Mouse (Mus musculus) layer of hippocampus, adult 18-20 months (tissue): Measurements from ENCODE around the gene Nfkb1. TPM values are rescaled to one million over a fixed set of nuclear protein-coding genes. Genes with fewer than 3 reads are reported as not detected.

Source experiments
- DNase-seq, 2 experiments: peaks; one replicate each; pipeline ENCODE4 v3.0.0; 2022; ENCODE audit warnings: low spot score in 2 of 2
- total RNA-seq, 2 experiments: library from RNA; stranded (reverse); gene quantifications; 2 replicates each; pipeline ENCODE4 v1.2.3; 2021

Gene Nfkb1
- total RNA-seq, 2 experiments from 2014 or later, result 21.4 to 21.7 TPM

- DNase-seq, result no peak
Observed at GRCm38 (mm10) chr3:135631856-135632255, 59.5 kb downstream of the Nfkb1 start.

- peak in 1 of 2 experiments; percentile 58 for DNase-seq
Observed at GRCm38 (mm10) chr3:135631096-135631457, 60.3 kb downstream of the Nfkb1 start.

DNA sequence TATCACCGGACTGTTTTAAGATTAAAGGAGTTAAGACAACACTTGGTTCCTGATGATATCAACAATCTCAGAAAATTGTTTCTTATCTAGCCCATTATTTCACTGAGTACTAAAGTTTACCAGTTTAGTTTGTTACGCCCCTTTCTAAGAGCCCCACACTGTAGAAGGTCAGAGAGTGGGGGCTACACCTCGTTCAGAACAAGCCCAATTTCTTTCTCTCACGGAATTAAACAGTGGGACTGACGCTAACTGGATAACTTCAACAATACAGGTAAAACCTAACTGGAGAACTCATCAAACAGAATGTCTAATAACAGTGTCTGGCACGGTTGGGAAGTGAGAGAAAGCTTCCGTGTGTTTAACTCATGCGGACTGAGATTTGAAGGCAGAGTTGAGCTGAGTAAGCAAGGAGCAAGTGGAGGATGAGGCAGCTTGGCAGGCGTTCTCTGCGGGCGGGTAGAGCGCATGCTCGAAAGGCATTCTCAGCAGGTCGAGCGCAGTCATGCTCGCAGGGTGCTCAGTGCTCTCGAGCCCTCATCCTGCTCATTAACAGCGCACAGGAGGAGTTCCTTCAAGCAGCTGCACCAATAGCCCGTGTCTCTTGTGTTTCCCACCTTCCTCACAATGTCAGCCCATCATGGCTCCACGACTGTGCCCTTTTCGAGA, 60.8 kb downstream of the Nfkb1 start:
- peak; percentile 44 to 63 for DNase-seq

DNA sequence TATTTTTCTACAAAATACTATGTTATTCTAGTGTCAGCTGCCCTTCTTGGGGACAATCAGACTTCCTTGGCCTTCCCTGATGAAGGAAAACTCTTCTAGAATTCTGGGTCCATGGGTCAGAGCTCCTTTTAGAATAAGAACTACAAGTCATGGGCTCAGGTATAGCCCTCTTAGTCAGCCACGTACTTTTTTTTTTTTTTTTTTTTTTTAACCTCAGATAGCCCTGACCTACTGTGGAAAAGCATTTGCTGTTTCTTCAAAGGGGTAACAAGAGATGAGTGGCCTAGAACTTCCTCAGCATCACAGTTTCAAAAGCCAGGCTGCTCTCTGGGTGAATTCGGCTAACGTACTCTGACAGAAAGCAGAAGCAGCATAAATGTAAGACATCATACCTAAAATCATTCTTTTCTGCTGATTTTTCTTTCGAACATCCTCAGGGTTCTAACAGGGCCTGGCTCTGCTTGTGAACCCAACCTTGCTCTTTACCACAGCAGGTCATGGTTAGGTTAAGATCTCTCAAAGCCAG, 61.5 kb downstream of the Nfkb1 start:
- DNase-seq, result no peak

DNA sequence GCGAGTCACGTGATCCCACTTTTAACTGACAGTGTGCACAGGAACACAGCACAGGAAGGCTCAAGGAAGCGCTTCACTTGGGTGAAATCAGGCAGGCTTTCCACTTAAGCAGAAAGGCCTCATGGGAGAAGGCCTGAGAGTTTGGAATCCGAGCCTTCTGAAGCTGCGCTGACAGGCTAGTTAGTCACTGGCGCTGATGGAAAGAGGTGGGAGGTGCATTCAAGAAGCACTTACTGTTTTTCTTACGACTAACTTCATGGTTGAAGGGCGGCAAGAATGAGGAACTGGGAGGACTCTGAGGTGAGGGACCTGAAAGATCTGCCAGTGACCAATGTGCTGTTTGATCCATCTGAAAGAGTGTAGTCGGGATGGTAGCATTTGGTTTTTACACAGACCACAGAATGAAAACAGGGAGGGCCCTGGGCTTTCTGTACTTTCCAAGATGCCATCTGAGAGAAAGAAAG, 62.6 kb downstream of the Nfkb1 start:
- DNase-seq, result no peak

GRCm38 (mm10) chr3:135628000-135628705, 63.2 kb downstream of the Nfkb1 start:
- no peak for DNase-seq

- no peak for DNase-seq
Observed at GRCm38 (mm10) chr3:135625290-135625689, 66.1 kb downstream of the Nfkb1 start.

- no peak for DNase-seq
Observed at GRCm38 (mm10) chr3:135616730-135617129, 74.6 kb downstream of the Nfkb1 start.

- no peak for DNase-seq
Observed at GRCm38 (mm10) chr3:135614376-135614775, 77.0 kb downstream of the Nfkb1 start.

DNA sequence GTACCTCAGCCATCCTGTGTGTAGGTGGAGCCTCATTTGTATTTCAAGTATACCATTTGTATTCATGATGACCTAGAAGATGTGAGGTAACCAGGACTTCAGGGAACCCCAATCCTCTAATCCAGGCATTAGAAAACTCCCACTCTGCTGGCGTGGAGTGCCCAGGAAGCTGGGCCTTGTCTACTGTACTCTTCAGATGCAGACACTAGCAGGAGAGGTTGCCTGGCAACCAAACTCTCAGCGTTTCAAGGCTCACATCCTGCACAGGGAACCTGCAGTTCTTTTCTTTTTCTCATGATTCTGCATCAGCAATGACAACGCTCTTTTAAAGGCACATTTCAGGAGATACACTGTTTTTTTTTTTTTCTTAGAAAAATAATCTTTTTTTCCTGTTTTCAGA, 81.1 kb downstream of the Nfkb1 start:
- DNase-seq, result peak; percentile 59 to 76

DNA sequence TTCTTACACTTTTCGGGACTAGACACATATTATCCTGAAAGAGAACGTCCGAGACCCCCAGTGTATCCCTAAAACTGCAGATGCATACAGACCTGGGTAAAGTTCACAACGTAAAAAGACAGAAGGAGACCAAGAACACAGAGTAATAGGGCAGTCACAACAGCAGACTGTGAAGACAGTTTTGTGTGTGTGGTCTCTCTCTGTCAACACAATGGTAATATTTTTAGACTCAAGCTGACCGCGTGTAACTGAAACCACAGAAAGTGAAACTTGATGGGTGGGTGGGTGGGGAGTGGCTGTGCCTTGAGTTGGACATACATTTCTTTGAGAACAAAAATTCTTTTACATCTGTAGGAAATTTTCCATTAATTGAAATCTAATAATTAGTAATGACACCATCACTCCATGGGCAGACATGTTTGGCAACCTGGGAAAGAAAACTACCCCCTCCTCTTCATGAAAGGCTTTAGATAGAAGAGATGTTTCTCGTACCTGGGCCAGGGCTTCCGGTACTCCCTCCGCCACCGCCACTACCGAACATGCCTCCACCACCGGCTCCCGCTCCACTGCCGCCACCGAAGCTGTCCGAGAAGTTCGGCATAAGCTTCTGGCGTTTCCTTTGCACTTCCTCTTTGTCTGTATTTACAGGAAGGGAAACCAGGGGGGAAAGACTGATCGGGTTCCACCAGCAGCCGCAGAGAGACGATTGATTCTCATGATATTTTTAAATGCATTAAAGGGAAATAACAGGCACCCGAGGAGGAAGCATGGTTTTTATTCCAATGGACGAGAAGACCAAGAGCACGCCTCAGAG, 83.5 kb downstream of the Nfkb1 start:
- DNase-seq, result no peak

GRCm38 (mm10) chr3:135607021-135607420, 84.3 kb downstream of the Nfkb1 start:
- no peak for DNase-seq

DNA sequence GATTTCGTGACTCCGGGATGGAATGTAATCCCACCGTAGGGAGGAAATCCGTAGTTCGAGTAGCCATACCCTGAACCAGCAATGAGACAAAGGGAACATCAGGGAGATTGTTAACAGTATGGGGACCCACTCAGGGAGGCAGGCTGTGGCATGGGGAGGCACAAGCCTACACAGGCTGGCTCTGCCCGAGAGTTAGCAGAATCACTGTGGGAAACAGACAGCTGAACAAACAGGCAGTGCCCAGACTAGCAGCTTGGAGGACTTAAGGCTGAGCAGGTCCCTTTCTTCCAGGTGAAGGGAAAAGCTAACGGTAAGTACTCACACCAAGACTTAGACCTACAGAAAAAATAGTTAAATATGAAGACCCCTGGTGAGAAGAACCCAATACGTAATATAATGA, 84.8 kb downstream of the Nfkb1 start:
- DNase-seq, result no peak

DNA sequence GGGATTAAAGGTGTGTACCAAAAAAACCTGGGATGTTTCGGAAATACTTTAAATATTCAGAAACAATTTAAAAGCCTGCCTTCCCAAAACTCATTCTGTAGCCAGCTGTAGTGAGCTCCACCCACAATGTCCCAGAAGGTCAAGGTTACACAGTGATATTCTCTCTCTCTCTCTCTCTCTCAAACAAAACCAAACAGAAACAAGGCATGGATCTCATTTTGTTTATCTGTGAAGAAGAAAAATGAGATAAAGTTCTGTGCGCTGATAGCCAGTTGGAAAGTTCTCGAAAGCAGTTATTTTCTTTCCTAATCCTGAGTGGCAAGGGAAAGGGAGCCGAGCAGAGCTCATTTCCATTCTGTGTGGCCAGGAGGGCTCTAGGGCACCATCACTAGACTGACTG, 85.9 kb downstream of the Nfkb1 start:
- no peak for DNase-seq

GRCm38 (mm10) chr3:135604626-135605417, 86.5 kb downstream of the Nfkb1 start:
- DNase-seq, result no peak

DNA sequence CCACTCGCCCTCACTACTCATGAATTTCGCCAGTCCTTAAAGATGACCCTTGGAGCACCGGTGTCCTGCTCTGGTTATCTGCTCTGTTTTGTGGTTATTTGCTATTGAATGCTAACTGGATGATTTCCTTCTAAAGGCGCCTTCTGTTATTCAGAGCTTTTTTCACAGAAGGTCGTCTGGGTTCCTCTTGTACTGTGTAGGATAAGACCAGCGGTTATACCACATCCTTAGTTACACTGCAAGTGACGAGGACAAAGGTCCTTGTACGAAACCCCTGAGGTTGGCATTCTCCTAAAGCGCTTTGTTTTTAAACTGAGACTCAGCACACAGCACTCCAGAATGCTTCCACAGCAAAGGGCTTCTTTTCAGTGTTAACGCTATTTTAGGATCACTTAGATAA, 88.6 kb downstream of the Nfkb1 start:
- no peak for DNase-seq

DNA sequence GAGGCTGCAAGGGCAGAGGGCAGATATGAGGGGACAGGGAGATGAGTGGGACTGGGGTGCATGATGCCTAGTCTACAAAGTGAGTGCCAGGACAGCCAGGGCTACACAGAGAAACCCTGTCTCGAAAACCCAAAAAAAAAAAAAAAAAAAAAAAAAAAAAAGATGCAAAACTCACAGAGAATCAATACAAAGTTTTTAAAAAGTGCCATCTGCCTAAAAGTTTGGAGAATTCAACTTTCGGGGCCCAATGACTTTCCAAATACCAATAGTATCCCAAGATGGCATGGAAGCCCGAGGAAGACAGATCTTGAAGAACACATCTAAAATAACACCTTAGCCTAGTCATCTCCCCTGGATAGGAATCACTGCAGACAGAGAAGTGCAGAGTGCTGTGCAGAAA, 93.0 kb downstream of the Nfkb1 start:
- no peak for DNase-seq

GRCm38 (mm10) chr3:135597014-135597413, 94.3 kb downstream of the Nfkb1 start:
- no peak for DNase-seq

GRCm38 (mm10) chr3:135594238-135594917, 97.0 kb downstream of the Nfkb1 start:
- DNase-seq, result no peak

GRCm38 (mm10) chr3:135592011-135592410, 99.3 kb downstream of the Nfkb1 start:
- no peak for DNase-seq
